Mouse (Mus musculus) kidney, postnatal 0 days (tissue): Measurements from ENCODE around the gene Clec4b1. TPM values are rescaled to one million over a fixed set of nuclear protein-coding genes. Genes with fewer than 3 reads are reported as not detected.
A peak's percentile ranks its signal among the peaks of the same experiment; 100 is the strongest.
"Not testable (repeated sequence)": the region's sequence is repeated elsewhere in the genome, so short reads cannot be mapped to it uniquely, and the experiment has no call there.

Experiments used
- ATAC-seq: fragments of 200-750 bp; cut with Nextera tagmentation; replicated peaks from 2 replicates; pipeline ENCODE4 v1.8.0; 2017; ENCODE audit warnings: low read depth, moderate number of reproducible peaks, moderate TSS enrichment, moderate library complexity; ENCODE audit not compliant: low FRiP score
- DNase-seq: peaks from one replicate; pipeline ENCODE4 v3.0.0-alpha.2; 2016; ENCODE audit warnings: low spot score
- H3K27ac ChIP-seq: fragments of 300-500 bp; sonication (generic); 2 replicates; pipeline ENCODE4 v1.5.1; 2014; ENCODE audit warnings: mild to moderate bottlenecking
- H3K27me3 ChIP-seq: fragments of 300-500 bp; sonication (generic); 2 replicates; pipeline ENCODE4 v1.6.1; 2014; ENCODE audit warnings: low read length, mixed read lengths; ENCODE audit not compliant: insufficient read depth
- H3K36me3 ChIP-seq: fragments of 300-500 bp; sonication (generic); 2 replicates; pipeline ENCODE4 v1.6.1; 2014; ENCODE audit warnings: low read length, mixed read lengths; ENCODE audit not compliant: insufficient read depth
- H3K4me1 ChIP-seq: fragments of 300-500 bp; sonication (generic); replicated peaks from 2 replicates; pipeline ENCODE4 v1.6.1; 2014; ENCODE audit warnings: antibody characterized with exemption, low read length, mixed read lengths; ENCODE audit not compliant: insufficient read depth
- H3K4me2 ChIP-seq: fragments of 300-500 bp; sonication (generic); 2 replicates; pipeline ENCODE4 v1.6.1; 2014; ENCODE audit warnings: mild to moderate bottlenecking, low read length, moderate library complexity, mixed read lengths
- H3K4me3 ChIP-seq: fragments of 300-500 bp; sonication (generic); replicated peaks from 2 replicates; pipeline ENCODE4 v1.5.1; 2014; ENCODE audit warnings: low read depth, low read length
- H3K9ac ChIP-seq: fragments of 300-500 bp; sonication (generic); 2 replicates; pipeline ENCODE4 v1.6.1; 2014; ENCODE audit warnings: low read depth, low read length
- H3K9me3 ChIP-seq: fragments of 300-500 bp; sonication (generic); replicated peaks from 2 replicates; pipeline ENCODE4 v1.6.1; 2016; ENCODE audit warnings: low read length, inconsistent platforms, mixed read lengths
- CTCF ChIP-seq: IDR thresholded peaks from 2 replicates; pipeline ENCODE4 v1.5.1; 2016; ENCODE audit warnings: antibody characterized with exemption, low read depth, mild to moderate bottlenecking, moderate library complexity
- WGBS: fragments of 180-500 bp; shearing (Covaris S2); extraction: QIAGEN DNeasy Blood & Tissue Kit; methylation state at CpG from one replicate; pipeline ENCODE4 v1.1.7; 2014; 5-methylcytosine and 5-hydroxymethylcytosine counted together
- polyA plus RNA-seq: library from polyadenylated mRNA; unstranded; fragments of >200 nt; fragmentation: Nextera tagmentation; extraction: Ambion mirVana; gene quantifications from 2 replicates; pipeline ENCODE4 v1.2.1, GENCODE M21; 2015

Clec4b1 gene
- polyA plus RNA-seq, result 0.21 TPM in 1 of 2 replicates, not detected in the other

- no peak for ATAC-seq
Observed at GRCm38 (mm10) chr6:123049742-123050372, at the start of gene Clec4b1. TSS of gene Clec4b1 (plus strand) at chr6:123049962.

DNA sequence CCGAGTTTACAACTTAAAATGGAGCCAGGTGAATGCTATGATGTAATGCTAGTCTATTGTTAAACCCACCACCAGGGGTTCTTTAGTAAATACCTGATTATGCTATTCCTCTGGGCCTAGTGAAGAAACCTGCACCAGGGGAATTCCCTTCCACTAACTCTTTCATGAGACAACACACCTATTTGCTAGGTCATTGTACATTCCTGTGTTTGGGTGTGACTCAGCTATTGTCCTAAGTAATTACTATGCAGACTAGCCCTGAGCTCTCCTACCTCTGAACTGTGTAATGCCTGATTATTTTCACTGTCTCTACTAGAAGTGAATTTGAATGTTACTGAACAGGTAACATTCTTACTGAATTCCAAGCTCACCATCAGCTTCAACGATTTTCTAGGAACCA, 45.1 kb upstream of the Clec4b1 start:
- 78% methylated on average over 2 of the region's 2 CpGs for WGBS
- not testable (repeated sequence) for H3K27ac ChIP-seq, H3K9me3 ChIP-seq, H3K4me2 ChIP-seq, DNase-seq, H3K36me3 ChIP-seq, H3K9ac ChIP-seq, ATAC-seq, H3K27me3 ChIP-seq, H3K4me1 ChIP-seq, H3K4me3 ChIP-seq

More at GRCm38 (mm10) chr6:123049742-123050372, at the start of gene Clec4b1:
- Histone ChIP-seq H3K4me2 (no peak within 1 kb of the TSS), H3K9me3 (no peaks in the 10 kb centered on the region), H3K4me3 (no peak within 1 kb of the TSS), H3K36me3 (no peaks in the 10 kb centered on the region), H3K4me1 (no peaks in the 10 kb centered on the region), H3K27ac (no peak within 1 kb of the TSS), H3K27me3 (no peaks in the 10 kb centered on the region), H3K9ac (no peak within 1 kb of the TSS)
- no peak for TF ChIP-seq CTCF
- DNase-seq, result no peak
- WGBS, result 78% methylated on average over 2 of the region's 2 CpGs

DNA sequence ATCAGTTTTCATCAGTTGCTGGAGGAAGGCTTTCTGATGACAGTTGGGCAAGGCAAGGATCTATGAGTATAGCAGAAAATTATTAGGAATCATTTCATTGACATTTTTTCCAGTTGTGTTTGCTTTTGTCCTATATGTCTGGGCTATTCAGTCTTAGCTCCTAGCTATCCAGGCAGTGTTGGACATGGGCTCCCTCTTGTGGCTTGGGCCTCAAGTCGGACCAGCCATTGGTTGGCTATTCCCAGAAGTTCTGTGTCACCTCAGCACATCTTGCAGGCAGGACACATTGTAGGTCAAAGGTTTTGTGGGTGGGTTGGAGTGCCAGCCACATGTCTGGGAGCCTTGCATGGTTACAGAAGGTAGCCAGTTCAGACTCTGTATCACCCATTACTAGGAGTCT, 44.2 kb upstream of the Clec4b1 start:
- no peak for ATAC-seq
- Histone ChIP-seq H3K27ac (no peak overlapping the region), H3K4me3 (no peak overlapping the region), H3K27me3 (no peaks in the 10 kb centered on the region), H3K9ac (no peak overlapping the region), H3K4me2 (no peak overlapping the region), H3K4me1 (no peaks in the 10 kb centered on the region), H3K9me3 (no peaks in the 10 kb centered on the region), H3K36me3 (no peaks in the 10 kb centered on the region)
- peak; percentile 35; the same call in 1 of the 2 replicates for TF ChIP-seq CTCF
- no peak for DNase-seq
- 59% methylated on average over 1 of the region's 1 CpGs for WGBS

DNA sequence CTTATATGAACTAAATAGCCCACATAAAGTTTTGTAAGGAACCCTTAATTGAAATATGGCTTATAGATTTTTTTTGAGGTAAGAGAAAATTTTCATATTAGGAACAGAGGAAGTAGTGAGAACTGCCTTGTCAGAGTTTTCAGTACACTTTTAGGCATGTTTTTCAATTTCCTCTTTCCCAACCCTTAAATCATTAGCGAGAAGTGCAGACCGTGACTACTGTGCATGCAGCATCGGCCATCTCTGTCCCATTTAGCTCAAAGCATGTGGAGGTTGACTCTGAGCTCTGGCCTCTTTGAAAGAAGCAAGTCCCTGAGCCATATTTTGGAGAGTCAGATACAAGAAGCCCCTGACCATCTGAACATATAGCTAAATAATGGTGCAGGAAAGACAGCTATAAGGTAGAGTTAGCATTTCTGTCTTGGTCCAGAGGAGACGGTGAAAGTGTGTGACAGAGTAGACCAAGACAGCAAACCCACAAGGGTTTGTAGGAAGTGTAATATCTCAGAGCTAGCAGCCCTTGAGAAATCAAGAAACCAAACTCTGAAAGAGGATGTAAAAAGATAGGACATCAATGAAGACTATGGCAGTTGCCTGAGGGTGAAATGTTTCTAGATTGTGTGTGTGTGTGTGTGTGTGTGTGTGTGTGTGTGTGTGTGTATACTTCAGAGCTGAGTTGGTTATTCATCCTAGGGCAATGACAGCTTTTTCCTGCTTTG, 45.5 kb downstream of the Clec4b1 start:
- Histone ChIP-seq H3K4me1 (no peaks in the 10 kb centered on the region), H3K36me3 (no peaks in the 10 kb centered on the region), H3K4me2 (no peak overlapping the region), H3K4me3 (no peak overlapping the region), H3K9ac (no peak overlapping the region), H3K9me3 (no peaks in the 10 kb centered on the region), H3K27me3 (no peaks in the 10 kb centered on the region), H3K27ac (no peak overlapping the region)
- DNase-seq (no peak), ATAC-seq (no peak)
- TF ChIP-seq CTCF, result no peak
- 85% methylated on average over 4 of the region's 4 CpGs for WGBS

- not testable (repeated sequence) for H3K4me3 ChIP-seq, ATAC-seq, H3K27me3 ChIP-seq, H3K9ac ChIP-seq, DNase-seq, H3K9me3 ChIP-seq, H3K4me2 ChIP-seq, H3K27ac ChIP-seq, H3K4me1 ChIP-seq, H3K36me3 ChIP-seq
- 60% methylated on average over 1 of the region's 1 CpGs for WGBS
Observed at GRCm38 (mm10) chr6:123106128-123106527, 56.4 kb downstream of the Clec4b1 start, which contains the start of gene Clec4a2. TSS of gene Clec4a2 (plus strand) at chr6:123106428.

Other genes with a start within 250 kb of the Clec4b1 start
- gene Slc2a3, start 248.3 kb upstream of the Clec4b1 start, polyA plus RNA-seq, result 4.1 and 4.4 TPM in 2 replicates
- 5.2 and 5.5 TPM in 2 replicates for gene Foxj2, start 230.0 kb upstream of the Clec4b1 start, polyA plus RNA-seq
- 2.1 and 2.3 TPM in 2 replicates for gene C3ar1, start 193.8 kb upstream of the Clec4b1 start, polyA plus RNA-seq
- 37.6 and 39.8 TPM in 2 replicates for gene Necap1, start 175.5 kb upstream of the Clec4b1 start, polyA plus RNA-seq
- gene Clec4a1, start 128.1 kb upstream of the Clec4b1 start, polyA plus RNA-seq, result 3.0 and 3.1 TPM in 2 replicates
- 3.5 and 4.3 TPM in 2 replicates for gene Clec4a3, start 97.4 kb upstream of the Clec4b1 start, polyA plus RNA-seq
- gene Clec4a4, start 59.6 kb upstream of the Clec4b1 start, polyA plus RNA-seq, result not detected in 2 replicates
- gene Clec4a2, start 56.5 kb downstream of the Clec4b1 start, polyA plus RNA-seq, result 4.1 and 5.8 TPM in 2 replicates
- gene Clec4b2, start 122.9 kb downstream of the Clec4b1 start, polyA plus RNA-seq, result not detected in 2 replicates
- gene Clec4n, start 179.9 kb downstream of the Clec4b1 start, polyA plus RNA-seq, result 5.3 and 6.5 TPM in 2 replicates
- 0.45 and 0.51 TPM in 2 replicates for gene Clec4d, start 212.1 kb downstream of the Clec4b1 start, polyA plus RNA-seq
- gene Clec4e, start 239.9 kb downstream of the Clec4b1 start, polyA plus RNA-seq, result 0.08 TPM in 1 of 2 replicates, not detected in the other